Mouse (Mus musculus): ENCODE results near the gene Bace1.

- no peak for TF ChIP-seq EP300 (IDR thresholded peaks at IDR 0.05; ENCODE audit: low read depth)
- no peak for TF ChIP-seq CTCF (IDR thresholded peaks at IDR 0.05; ENCODE audit: low read depth)
These were observed 12.9 kb downstream of the Bace1 start for GRCm38 (mm10) chr9:45851330-45851729.
